In the genomic region with DNA sequence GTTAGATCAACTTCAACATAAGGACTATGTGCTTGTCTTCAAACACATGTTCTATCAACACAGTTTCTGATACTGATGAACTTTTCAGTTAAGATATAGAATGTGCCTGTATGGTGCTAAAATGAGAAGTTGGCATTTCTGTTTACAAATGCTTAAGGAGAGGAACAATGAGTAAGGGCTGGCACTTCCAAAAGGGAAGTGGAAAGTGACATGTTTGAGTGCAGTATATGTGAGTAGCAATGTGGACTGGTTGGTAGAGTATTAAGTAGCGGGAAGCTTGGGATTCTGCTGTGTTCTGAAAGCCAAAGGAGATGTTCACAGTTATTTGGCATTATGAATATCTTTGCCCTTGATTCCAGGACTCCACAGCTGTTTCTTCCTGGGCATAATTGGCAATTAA, we compare ENCODE assay signal across 25 mouse cellular contexts. TPM values are rescaled to one million over a fixed set of nuclear protein-coding genes. Genes with fewer than 3 reads are reported as not detected.
"Had no signal": no experiment of that assay in that cellular context is flagged by ENCODE, and none has a peak within 500 bp of the region (broad histone marks: within the 10 kb centered on the region; RNA-seq: fewer than 3 reads in every experiment).

No protein-coding gene starts in this region.

- H3K9ac ChIP-seq: kidney, embryonic 15.5 days; liver, embryonic 12.5 days; liver, embryonic 15.5 days; lung, embryonic 15.5 days; midbrain, embryonic 12.5 days; midbrain, embryonic 15.5 days; neural tube, embryonic 12.5 days; neural tube, embryonic 15.5 days had no signal

- H3K4me3 ChIP-seq: kidney, embryonic 15.5 days; liver, embryonic 12.5 days; liver, embryonic 15.5 days; lung, embryonic 15.5 days; midbrain, embryonic 12.5 days; midbrain, embryonic 15.5 days; neural tube, embryonic 12.5 days; neural tube, embryonic 15.5 days had no signal

- DNase-seq: kidney, adult 11 months; kidney, adult 8-10 months; kidney, postnatal 14 days; kidney, postnatal 4 days; lung, adult 18-20 months; lung, postnatal 10 days; right cerebral cortex, adult 18-20 months; right cerebral cortex, postnatal 14 days; right cerebral cortex, postnatal 4 days; thymus, adult 2 months; thymus, postnatal 14 days; thymus, postnatal 4 days had no signal

- H3K27me3 ChIP-seq: kidney, embryonic 15.5 days; liver, embryonic 12.5 days; liver, embryonic 15.5 days; lung, embryonic 15.5 days; midbrain, embryonic 12.5 days; midbrain, embryonic 15.5 days; neural tube, embryonic 12.5 days; neural tube, embryonic 15.5 days had no signal

- H3K4me1 ChIP-seq: kidney, embryonic 15.5 days; liver, embryonic 12.5 days; liver, embryonic 15.5 days; lung, embryonic 15.5 days; midbrain, embryonic 12.5 days; midbrain, embryonic 15.5 days; neural tube, embryonic 12.5 days; neural tube, embryonic 15.5 days had no signal

- H3K27ac ChIP-seq: kidney, embryonic 15.5 days; liver, embryonic 12.5 days; liver, embryonic 15.5 days; lung, embryonic 15.5 days; midbrain, embryonic 12.5 days; midbrain, embryonic 15.5 days; neural tube, embryonic 12.5 days; neural tube, embryonic 15.5 days; stomach, postnatal 0 days had no signal

- H3K36me3 ChIP-seq: kidney, embryonic 15.5 days; liver, embryonic 12.5 days; liver, embryonic 15.5 days; lung, embryonic 15.5 days; midbrain, embryonic 12.5 days; midbrain, embryonic 15.5 days; neural tube, embryonic 12.5 days; neural tube, embryonic 15.5 days had no signal

- ATAC-seq: liver, embryonic 12.5 days; midbrain, embryonic 15.5 days had no signal

RNA-seq across cellular contexts. Expression of a gene that starts 33.7 kb away (rescaled TPM):
- total RNA-seq: layer of hippocampus, adult 18-20 months; left cerebral cortex, adult 8-10 months; left cerebral cortex, postnatal 25 days had no signal
- polyA plus RNA-seq: limb, embryonic 11.5 days; liver, embryonic 12.5 days; liver, embryonic 15.5 days; midbrain, embryonic 15.5 days; neural tube, embryonic 15.5 days; stomach, postnatal 0 days had no signal
